Mouse (Mus musculus) c-Kit-negative CD71-positive TER-119-positive erythroid progenitor cells, embryonic 14.5 days (primary cell): Measurements from ENCODE around the gene Runx2.

Experiments
- DNase-seq: peaks from one replicate; pipeline ENCODE4 v3.0.0-alpha.2; 2013; ENCODE audit warnings: low read depth, low spot score

Gene Runx2

DNA sequence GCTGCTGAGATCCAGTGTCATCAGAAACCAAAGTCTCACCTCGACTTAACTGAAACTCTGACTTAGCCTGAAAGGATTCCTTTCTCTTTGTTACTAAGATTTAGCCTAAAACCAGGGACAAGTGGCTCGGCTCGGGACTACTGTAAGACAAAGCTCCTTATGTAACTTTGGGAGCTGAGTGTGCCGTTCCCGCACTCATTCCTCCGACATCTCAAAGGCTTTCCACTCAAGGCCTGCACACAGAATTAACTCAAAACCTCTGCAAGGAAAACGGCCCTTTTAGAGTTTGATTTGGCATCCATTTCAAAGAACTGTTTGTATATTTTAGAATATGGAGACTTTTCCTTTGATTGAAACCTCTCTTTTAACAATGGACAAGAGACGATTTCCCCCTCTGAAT, 191.3 kb downstream of the Runx2 start:
- no peak for DNase-seq

- DNase-seq: no peak
Measured at GRCm38 (mm10) chr17:44620456-44620855, 194.1 kb downstream of the Runx2 start.

DNA sequence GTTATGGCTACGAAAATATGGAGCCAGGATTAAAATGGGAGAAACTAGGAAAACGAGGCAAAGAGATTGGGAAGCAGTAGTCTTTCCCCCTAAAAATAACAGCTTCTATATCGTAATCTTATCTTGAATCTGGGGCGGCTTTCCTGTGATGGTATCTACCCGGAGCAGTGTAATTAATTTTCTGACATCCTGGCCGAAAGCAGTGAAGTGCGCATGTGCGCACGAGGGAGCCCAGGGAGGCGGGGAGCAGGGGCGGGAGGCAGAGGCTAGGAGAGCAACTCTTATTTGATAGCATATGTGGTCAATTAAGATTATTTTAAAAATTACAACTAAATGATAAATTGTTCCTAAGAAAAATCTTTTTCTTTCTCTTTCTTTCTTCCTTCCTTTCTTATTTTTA, 195.9 kb downstream of the Runx2 start:
- no peak for DNase-seq

DNA sequence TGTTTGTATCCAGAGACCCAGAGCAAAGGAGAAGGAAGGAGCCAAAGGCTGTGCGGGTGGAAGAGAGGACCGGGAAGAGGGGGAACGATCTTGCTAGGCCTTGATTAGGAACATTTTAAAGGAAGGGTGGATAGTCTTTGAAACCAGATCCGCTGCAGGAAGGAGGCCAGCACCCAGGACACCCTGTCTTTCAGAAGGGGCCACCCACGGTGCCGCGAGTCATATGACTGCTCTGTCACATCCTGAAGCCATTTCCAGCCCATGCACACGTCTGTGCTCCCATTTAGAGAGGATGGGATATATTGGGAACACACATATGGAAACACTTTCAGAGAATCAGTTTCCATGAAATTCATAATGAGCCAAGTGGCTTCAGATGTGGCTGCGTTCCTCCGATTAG, 196.4 kb downstream of the Runx2 start:
- no peak for DNase-seq

- DNase-seq: no peak
Measured at GRCm38 (mm10) chr17:44617741-44618140, 196.9 kb downstream of the Runx2 start.

GRCm38 (mm10) chr17:44613716-44614715, 200.6 kb downstream of the Runx2 start:
- no peak for DNase-seq

DNA sequence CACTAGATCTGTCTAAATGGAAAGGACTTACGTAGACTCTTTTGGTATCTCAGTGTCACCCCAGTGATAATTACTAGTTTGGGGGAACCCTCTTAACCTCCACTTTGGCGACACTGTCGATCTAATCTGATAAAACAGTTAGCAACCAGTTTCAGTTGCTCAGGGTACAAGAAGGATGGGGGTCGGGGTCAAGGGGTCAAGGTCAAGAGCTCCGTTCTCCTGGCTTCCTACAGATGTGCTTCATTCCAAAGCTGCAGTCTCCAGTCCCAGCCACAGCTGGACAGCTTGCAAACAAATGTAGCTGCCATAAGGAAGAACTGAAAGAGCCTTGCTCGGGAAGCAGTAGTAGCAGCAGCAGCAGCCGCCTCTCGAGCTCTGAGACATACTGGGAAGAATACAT, 202.0 kb downstream of the Runx2 start:
- no peak for DNase-seq

GRCm38 (mm10) chr17:44612002-44612401, 202.6 kb downstream of the Runx2 start:
- DNase-seq: no peak

DNA sequence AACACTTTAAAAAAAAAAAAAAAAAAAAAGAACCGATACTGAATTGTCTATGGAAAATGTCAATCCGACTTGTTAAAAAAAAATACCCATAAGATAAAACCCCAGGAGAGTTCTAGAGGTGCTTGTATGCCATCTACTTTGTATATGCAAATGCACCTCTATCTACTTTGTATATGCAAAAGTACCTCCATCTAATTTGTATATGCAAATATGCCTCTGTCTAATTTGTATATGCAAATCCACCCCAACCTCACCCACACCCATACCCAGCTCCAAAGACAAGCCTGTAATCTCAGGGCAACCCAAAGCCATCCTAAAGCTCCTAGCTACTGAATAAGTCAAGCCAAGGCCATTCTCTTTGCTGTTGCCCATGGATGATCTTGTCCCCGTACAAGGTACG, 203.1 kb downstream of the Runx2 start:
- no peak for DNase-seq

DNA sequence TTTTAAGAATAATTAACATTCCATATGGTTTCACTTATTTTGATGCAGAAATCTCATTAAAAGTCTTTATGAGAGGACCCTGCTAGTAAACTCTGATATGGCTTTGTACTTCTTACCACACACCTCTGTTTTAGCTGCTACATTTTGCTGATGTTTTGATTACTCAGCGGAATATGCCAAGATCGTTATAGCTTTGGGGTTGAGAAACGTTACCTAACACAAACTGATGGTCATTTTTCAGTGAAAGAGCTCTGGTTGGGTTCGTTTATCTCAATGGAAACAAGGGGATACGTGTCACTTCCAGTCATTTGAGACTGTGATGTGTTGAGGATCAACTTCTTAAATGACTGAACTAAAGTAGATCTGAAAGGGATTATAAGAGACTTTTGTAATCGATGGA, 203.8 kb downstream of the Runx2 start:
- no peak for DNase-seq

DNA sequence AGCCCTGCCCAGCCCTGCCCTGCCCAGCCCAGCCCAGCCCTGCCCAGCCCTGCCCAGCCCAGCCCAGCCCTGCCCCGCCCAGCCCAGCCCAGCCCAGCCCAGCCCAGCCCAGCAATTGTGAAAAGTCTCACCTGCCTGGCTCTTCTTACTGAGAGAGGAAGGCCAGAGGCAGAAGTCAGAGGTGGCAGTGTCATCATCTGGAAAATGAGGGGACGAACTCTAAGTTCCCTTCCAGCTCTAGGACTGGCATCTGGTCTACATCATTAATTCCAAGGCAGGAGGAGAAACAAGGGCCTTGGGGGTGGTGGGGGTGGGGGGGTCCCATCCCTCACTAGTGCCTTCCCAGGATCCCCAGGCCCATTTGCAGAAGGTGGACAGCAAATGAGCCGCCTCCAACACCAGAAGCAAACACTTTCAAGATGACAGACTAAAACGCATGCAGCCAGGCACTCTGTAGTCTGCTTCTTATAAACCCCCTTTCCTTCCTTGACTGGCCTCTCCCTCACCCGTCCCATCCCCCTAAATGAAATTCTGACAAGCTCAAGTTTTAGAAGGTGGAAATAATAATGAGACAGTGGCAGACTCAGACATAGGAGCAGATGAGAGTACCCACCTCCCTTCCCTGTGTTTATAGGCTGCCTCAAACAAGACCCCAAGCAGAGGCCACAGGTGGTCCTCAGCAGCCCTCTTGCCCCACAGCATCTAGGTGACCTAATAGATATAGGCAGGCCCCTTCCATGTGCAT, 204.5 kb downstream of the Runx2 start:
- DNase-seq: no peak

GRCm38 (mm10) chr17:44609356-44609755, 205.2 kb downstream of the Runx2 start:
- no peak for DNase-seq

- DNase-seq: no peak
Measured at GRCm38 (mm10) chr17:44608907-44609306, 205.7 kb downstream of the Runx2 start.

GRCm38 (mm10) chr17:44607383-44607782, 207.2 kb downstream of the Runx2 start:
- no peak for DNase-seq

- no peak for DNase-seq
Measured at GRCm38 (mm10) chr17:44606245-44606644, 208.4 kb downstream of the Runx2 start.

DNA sequence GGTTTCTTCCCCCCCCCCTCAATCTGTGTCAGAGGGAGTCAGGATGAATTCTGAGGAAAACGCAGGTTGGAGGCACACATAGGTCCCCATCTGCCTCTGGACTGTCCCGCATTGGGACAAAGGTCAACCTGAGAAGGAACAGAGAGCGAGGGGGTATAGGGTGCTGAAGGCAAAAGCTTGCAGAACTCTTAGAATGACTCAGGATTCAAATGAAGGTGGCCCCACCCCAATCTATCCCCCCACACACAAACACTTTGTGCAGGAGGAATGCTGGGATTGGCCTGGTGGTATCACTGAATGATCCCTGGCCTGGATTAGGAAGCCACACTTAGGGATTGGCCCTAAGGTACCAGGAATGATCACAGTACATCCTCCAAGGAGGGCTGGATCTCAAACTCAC, 208.8 kb downstream of the Runx2 start:
- DNase-seq: no peak

GRCm38 (mm10) chr17:44603170-44603569, 211.4 kb downstream of the Runx2 start:
- DNase-seq: no peak

DNA sequence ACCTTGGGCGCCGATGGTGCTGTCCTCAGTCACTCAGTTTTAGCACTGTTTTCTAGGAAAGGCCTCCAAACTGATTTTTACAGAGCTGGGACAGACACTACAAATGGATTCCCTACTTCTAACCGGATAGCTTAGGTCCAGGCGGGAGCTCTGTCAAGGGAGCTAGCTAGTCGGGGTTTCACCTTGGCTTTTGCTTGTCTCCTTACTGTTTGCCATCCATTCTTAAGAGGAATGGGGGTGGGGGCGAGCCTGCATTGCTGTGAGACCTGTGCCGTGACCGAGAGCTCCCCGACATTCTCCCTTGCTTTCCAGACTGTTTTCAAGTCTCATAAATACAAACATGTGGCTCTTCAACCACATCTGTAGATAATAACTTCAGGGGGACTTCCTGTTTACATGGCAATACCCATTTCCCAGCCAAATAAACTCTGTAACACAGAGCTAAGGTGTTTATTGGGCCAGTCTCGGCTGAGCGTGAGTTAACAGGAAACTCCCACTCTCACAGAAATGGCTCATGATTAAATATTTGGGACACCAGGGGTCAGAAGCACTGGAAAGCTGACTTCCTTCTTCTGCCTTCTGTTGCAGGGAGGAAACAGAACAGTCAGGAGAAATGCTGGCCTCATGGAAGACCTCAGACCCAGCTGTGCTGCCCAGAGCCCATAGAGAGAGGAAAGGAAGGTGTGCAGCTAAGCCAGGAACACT, 213.1 kb downstream of the Runx2 start:
- no peak for DNase-seq

- no peak for DNase-seq
Measured at GRCm38 (mm10) chr17:44599856-44600255, 214.7 kb downstream of the Runx2 start.

GRCm38 (mm10) chr17:44599132-44599531, 215.5 kb downstream of the Runx2 start:
- DNase-seq: no peak

- no peak for DNase-seq
Measured at GRCm38 (mm10) chr17:44597918-44598504, 216.6 kb downstream of the Runx2 start.

GRCm38 (mm10) chr17:44592737-44593090, 221.9 kb downstream of the Runx2 start:
- no peak for DNase-seq
